Mouse (Mus musculus) forebrain, embryonic 16.5 days (tissue): ENCODE measurements at regions not wholly inside any gene's neighbourhood (a gene's known extent, or its start where the extent isn't known, plus 50 kb on each side); places are given as distances from the start of the nearest gene placed in this dataset.

ENCODE experiments used
- ATAC-seq: fragments of 200-750 bp; cut with Nextera tagmentation; 2 replicates; pipeline ENCODE4 v1.8.0; 2017; ENCODE audit warnings: mild to moderate bottlenecking, moderate library complexity
- H3K27ac ChIP-seq: fragments of 300-500 bp; sonication (generic); 2 replicates; pipeline ENCODE4 v1.5.1; 2014; ENCODE audit warnings: low read length, control low read depth
- H3K27me3 ChIP-seq: fragments of 300-500 bp; sonication (generic); replicated peaks from 2 replicates; pipeline ENCODE4 v1.6.1; 2014; ENCODE audit warnings: low read length; ENCODE audit not compliant: control insufficient read depth, insufficient read depth
- H3K36me3 ChIP-seq: fragments of 300-500 bp; sonication (generic); 2 replicates; pipeline ENCODE4 v1.6.1; 2014; ENCODE audit not compliant: control insufficient read depth, insufficient read depth
- H3K4me1 ChIP-seq: fragments of 300-500 bp; sonication (generic); replicated peaks from 2 replicates; pipeline ENCODE4 v1.6.1; 2014; ENCODE audit warnings: low read length; ENCODE audit not compliant: control insufficient read depth, insufficient read depth
- H3K4me2 ChIP-seq: fragments of 300-500 bp; sonication (generic); 2 replicates; pipeline ENCODE4 v1.6.1; 2014; ENCODE audit warnings: mild to moderate bottlenecking, low read length, control low read depth
- H3K4me3 ChIP-seq: fragments of 300-500 bp; sonication (generic); replicated peaks from 2 replicates; pipeline ENCODE4 v1.5.1; 2014; ENCODE audit warnings: mild to moderate bottlenecking, low read length, control low read depth
- H3K9ac ChIP-seq: fragments of 300-500 bp; sonication (generic); replicated peaks from 2 replicates; pipeline ENCODE4 v1.6.1; 2014; ENCODE audit warnings: low read depth, low read length, control low read depth
- H3K9me3 ChIP-seq: fragments of 300-500 bp; sonication (generic); 2 replicates; pipeline ENCODE4 v1.6.1; 2016; ENCODE audit warnings: low read length; ENCODE audit not compliant: control insufficient read depth
- WGBS: fragments of 180-500 bp; shearing (Covaris S2); extraction: QIAGEN DNeasy Blood & Tissue Kit; methylation state at CpG from one replicate; pipeline ENCODE4 v1.1.7; 2014; 5-methylcytosine and 5-hydroxymethylcytosine counted together

GRCm38 (mm10) chr9:73392036-73392435 is 278.8 kb downstream of the Rsl24d1 start:
- H3K9ac ChIP-seq: no peak overlapping the region
- no peaks in the 10 kb centered on the region for H3K36me3 ChIP-seq
- no peak overlapping the region for H3K4me3 ChIP-seq
- 74% methylated on average over 7 of the region's 7 CpGs for whole genome bisulfite sequencing
- no peaks in the 10 kb centered on the region for H3K4me1 ChIP-seq
- H3K27me3 ChIP-seq: no peaks in the 10 kb centered on the region
- H3K9me3 ChIP-seq: peaks cover 2% of the 10 kb centered on the region; the same call in 1 of the 2 replicates
- no peak overlapping the region for H3K4me2 ChIP-seq
- H3K27ac ChIP-seq: no peak overlapping the region
- no peak for ATAC-seq

- Histone ChIP-seq H3K4me1 (no peaks in the 10 kb centered on the region), H3K9me3 (no peaks in the 10 kb centered on the region), H3K36me3 (no peaks in the 10 kb centered on the region), H3K4me3 (no peak overlapping the region), H3K4me2 (no peak overlapping the region), H3K27ac (no peak overlapping the region), H3K9ac (no peak overlapping the region), H3K27me3 (no peaks in the 10 kb centered on the region)
- WGBS: 75% methylated on average over 8 of the region's 8 CpGs
- ATAC-seq: no peak
Observed at GRCm38 (mm10) chr9:73413367-73413930, 300.2 kb downstream of the Rsl24d1 start.

GRCm38 (mm10) chr9:73416084-73416777 is 303.0 kb downstream of the Rsl24d1 start:
- no peak for ATAC-seq
- Histone ChIP-seq H3K36me3 (no peaks in the 10 kb centered on the region), H3K27ac (no peak overlapping the region), H3K9me3 (no peaks in the 10 kb centered on the region), H3K4me2 (no peak overlapping the region), H3K27me3 (no peaks in the 10 kb centered on the region), H3K9ac (no peak overlapping the region), H3K4me1 (no peaks in the 10 kb centered on the region), H3K4me3 (no peak overlapping the region)
- WGBS: 86% methylated on average over 10 of the region's 10 CpGs
